Mouse (Mus musculus) midbrain, embryonic 10.5 days (tissue): Measurements from ENCODE around the gene Atxn1. TPM values are rescaled to one million over a fixed set of nuclear protein-coding genes. Genes with fewer than 3 reads are reported as not detected.

Experiments
- DNase-seq: peaks from one replicate; pipeline ENCODE4 v3.0.0-alpha.2; 2017; ENCODE audit warnings: low spot score
- H3K27ac ChIP-seq: fragments of 300-500 bp; sonication (generic); replicated peaks from 2 replicates; pipeline ENCODE4 v1.5.1; 2016; ENCODE audit warnings: mild to moderate bottlenecking
- H3K27me3 ChIP-seq: fragments of 300-500 bp; sonication (generic); 2 replicates; pipeline ENCODE4 v1.6.1; 2016; ENCODE audit warnings: low read depth, mild to moderate bottlenecking; ENCODE audit not compliant: poor library complexity, severe bottlenecking
- H3K36me3 ChIP-seq: fragments of 300-500 bp; sonication (generic); 2 replicates; pipeline ENCODE4 v1.6.1; 2016; ENCODE audit warnings: mild to moderate bottlenecking, moderate library complexity
- H3K4me1 ChIP-seq: fragments of 300-500 bp; sonication (generic); 2 replicates; pipeline ENCODE4 v1.6.1; 2016
- H3K4me3 ChIP-seq: fragments of 300-500 bp; sonication (generic); 2 replicates; pipeline ENCODE4 v1.5.1; 2016; ENCODE audit warnings: mild to moderate bottlenecking, moderate library complexity
- H3K9me3 ChIP-seq: fragments of 300-500 bp; sonication (generic); replicated peaks from 2 replicates; pipeline ENCODE4 v1.6.1; 2016; ENCODE audit warnings: mild to moderate bottlenecking
- WGBS: fragments of 180-500 bp; shearing (Covaris S2); methylation state at CpG from one replicate; pipeline ENCODE4 v1.1.7; 2016; 5-methylcytosine and 5-hydroxymethylcytosine counted together
- polyA plus RNA-seq: library from polyadenylated mRNA; unstranded; fragments of >200 nt; fragmentation: Nextera tagmentation; extraction: Ambion mirVana; gene quantifications from 2 replicates; pipeline ENCODE4 v1.2.1, GENCODE M21; 2016

Gene Atxn1
- polyA plus RNA-seq, 1 experiment from 2014 or later: 1.3 TPM

- no peak for DNase-seq
Measured at GRCm38 (mm10) chr13:45662216-45662615, 302.6 kb downstream of the Atxn1 start.

GRCm38 (mm10) chr13:45661283-45662185, 303.3 kb downstream of the Atxn1 start:
- no peak for DNase-seq
- WGBS: 85% methylated on average over 12 of the region's 12 CpGs
- H3K36me3 ChIP-seq: no peaks in the 10 kb centered on the region

More at GRCm38 (mm10) chr13:45662216-45662615, 302.6 kb downstream of the Atxn1 start:
- WGBS: 78% methylated on average over 3 of the region's 3 CpGs
- no peaks in the 10 kb centered on the region for H3K36me3 ChIP-seq
- H3K9me3 ChIP-seq: no peaks in the 10 kb centered on the region
- peaks cover 3% of the 10 kb centered on the region; the same call in 1 of the 2 replicates for H3K4me1 ChIP-seq
- no peak overlapping the region for H3K27ac ChIP-seq
- no peak overlapping the region for H3K4me3 ChIP-seq
- no peaks in the 10 kb centered on the region for H3K27me3 ChIP-seq

GRCm38 (mm10) chr13:45659813-45660212, 305.0 kb downstream of the Atxn1 start:
- H3K36me3 ChIP-seq: no peaks in the 10 kb centered on the region
- no peaks in the 10 kb centered on the region for H3K9me3 ChIP-seq
- H3K27me3 ChIP-seq: no peaks in the 10 kb centered on the region
- DNase-seq: no peak
- no peak overlapping the region for H3K27ac ChIP-seq
- 81% methylated on average over 4 of the region's 4 CpGs for WGBS
- H3K4me3 ChIP-seq: no peak overlapping the region
- H3K4me1 ChIP-seq: peaks cover 3% of the 10 kb centered on the region; the same call in 1 of the 2 replicates

More at GRCm38 (mm10) chr13:45661283-45662185, 303.3 kb downstream of the Atxn1 start:
- H3K27me3 ChIP-seq: no peaks in the 10 kb centered on the region
- peaks cover 3% of the 10 kb centered on the region; the same call in 1 of the 2 replicates for H3K4me1 ChIP-seq
- no peak overlapping the region for H3K4me3 ChIP-seq
- no peaks in the 10 kb centered on the region for H3K9me3 ChIP-seq
- no peak overlapping the region for H3K27ac ChIP-seq

GRCm38 (mm10) chr13:45658343-45658742, 306.5 kb downstream of the Atxn1 start:
- no peak overlapping the region for H3K4me3 ChIP-seq
- no peak for DNase-seq
- no peaks in the 10 kb centered on the region for H3K9me3 ChIP-seq
- H3K4me1 ChIP-seq: peaks cover 3% of the 10 kb centered on the region; the same call in 1 of the 2 replicates
- H3K27me3 ChIP-seq: no peaks in the 10 kb centered on the region
- no peak overlapping the region for H3K27ac ChIP-seq
- no peaks in the 10 kb centered on the region for H3K36me3 ChIP-seq
- 90% methylated on average over 5 of the region's 5 CpGs for WGBS

GRCm38 (mm10) chr13:45657176-45657575, 307.6 kb downstream of the Atxn1 start:
- no peak for DNase-seq
- no peaks in the 10 kb centered on the region for H3K4me1 ChIP-seq
- no peaks in the 10 kb centered on the region for H3K27me3 ChIP-seq
- no peak overlapping the region for H3K27ac ChIP-seq
- WGBS: 97% methylated on average over 1 of the region's 1 CpGs
- no peak overlapping the region for H3K4me3 ChIP-seq
- no peaks in the 10 kb centered on the region for H3K36me3 ChIP-seq
- H3K9me3 ChIP-seq: no peaks in the 10 kb centered on the region

- Histone ChIP-seq H3K4me3 (no peak overlapping the region), H3K4me1 (no peaks in the 10 kb centered on the region), H3K27ac (no peak overlapping the region), H3K36me3 (no peaks in the 10 kb centered on the region), H3K9me3 (no peaks in the 10 kb centered on the region), H3K27me3 (no peaks in the 10 kb centered on the region)
- no peak for DNase-seq
- 86% methylated on average over 10 of the region's 10 CpGs for WGBS
Measured at GRCm38 (mm10) chr13:45651652-45652241, 313.1 kb downstream of the Atxn1 start.

GRCm38 (mm10) chr13:45649197-45649812, 315.5 kb downstream of the Atxn1 start:
- no peak overlapping the region for H3K27ac ChIP-seq
- WGBS: 77% methylated on average over 4 of the region's 4 CpGs
- no peak for DNase-seq
- H3K27me3 ChIP-seq: no peaks in the 10 kb centered on the region
- no peak overlapping the region for H3K4me3 ChIP-seq
- H3K4me1 ChIP-seq: no peaks in the 10 kb centered on the region
- no peaks in the 10 kb centered on the region for H3K36me3 ChIP-seq
- H3K9me3 ChIP-seq: no peaks in the 10 kb centered on the region

GRCm38 (mm10) chr13:45643780-45644395, 320.9 kb downstream of the Atxn1 start:
- Histone ChIP-seq H3K27ac (no peak overlapping the region), H3K27me3 (no peaks in the 10 kb centered on the region), H3K36me3 (no peaks in the 10 kb centered on the region), H3K4me3 (no peak overlapping the region), H3K9me3 (no peaks in the 10 kb centered on the region), H3K4me1 (peaks cover 5% of the 10 kb centered on the region)
- WGBS: 78% methylated on average over 6 of the region's 6 CpGs
- no peak for DNase-seq

- 78% methylated on average over 7 of the region's 7 CpGs for WGBS
- no peaks in the 10 kb centered on the region for H3K36me3 ChIP-seq
- no peak for DNase-seq
- H3K9me3 ChIP-seq: no peaks in the 10 kb centered on the region
- H3K27ac ChIP-seq: no peak overlapping the region; the same call in 1 of the 2 replicates
- H3K4me3 ChIP-seq: no peak overlapping the region
- no peaks in the 10 kb centered on the region for H3K27me3 ChIP-seq
- H3K4me1 ChIP-seq: peaks cover 5% of the 10 kb centered on the region
Measured at GRCm38 (mm10) chr13:45642913-45643312, 321.9 kb downstream of the Atxn1 start.

- no peaks in the 10 kb centered on the region for H3K27me3 ChIP-seq
- WGBS: 64% methylated on average over 5 of the region's 5 CpGs
- H3K9me3 ChIP-seq: no peaks in the 10 kb centered on the region
- no peaks in the 10 kb centered on the region for H3K36me3 ChIP-seq
- H3K4me3 ChIP-seq: no peak overlapping the region
- H3K4me1 ChIP-seq: peaks cover 5% of the 10 kb centered on the region
- DNase-seq: no peak
- no peak overlapping the region for H3K27ac ChIP-seq
Measured at GRCm38 (mm10) chr13:45640431-45640830, 324.4 kb downstream of the Atxn1 start.

GRCm38 (mm10) chr13:45638281-45638680, 326.5 kb downstream of the Atxn1 start:
- H3K27ac ChIP-seq: no peak overlapping the region
- H3K9me3 ChIP-seq: no peaks in the 10 kb centered on the region
- no peaks in the 10 kb centered on the region for H3K27me3 ChIP-seq
- no peak overlapping the region for H3K4me3 ChIP-seq
- DNase-seq: no peak
- no peaks in the 10 kb centered on the region for H3K36me3 ChIP-seq
- peaks cover 5% of the 10 kb centered on the region for H3K4me1 ChIP-seq
- WGBS: 98% methylated on average over 1 of the region's 1 CpGs

- no peak overlapping the region for H3K4me3 ChIP-seq
- H3K36me3 ChIP-seq: no peaks in the 10 kb centered on the region
- H3K9me3 ChIP-seq: no peaks in the 10 kb centered on the region
- WGBS: 58% methylated on average over 8 of the region's 8 CpGs
- no peaks in the 10 kb centered on the region for H3K4me1 ChIP-seq
- no peak overlapping the region for H3K27ac ChIP-seq
- DNase-seq: peak; percentile 34
- no peaks in the 10 kb centered on the region for H3K27me3 ChIP-seq
Measured at GRCm38 (mm10) chr13:45637324-45637723, 327.5 kb downstream of the Atxn1 start.
